Mouse (Mus musculus): ENCODE results near the gene Lrrc55. TPM values are rescaled to one million over a fixed set of nuclear protein-coding genes. Genes with fewer than 3 reads are reported as not detected.

Gene Lrrc55
- polyA plus RNA-seq, 1 experiment, result 5.2 TPM

DNA sequence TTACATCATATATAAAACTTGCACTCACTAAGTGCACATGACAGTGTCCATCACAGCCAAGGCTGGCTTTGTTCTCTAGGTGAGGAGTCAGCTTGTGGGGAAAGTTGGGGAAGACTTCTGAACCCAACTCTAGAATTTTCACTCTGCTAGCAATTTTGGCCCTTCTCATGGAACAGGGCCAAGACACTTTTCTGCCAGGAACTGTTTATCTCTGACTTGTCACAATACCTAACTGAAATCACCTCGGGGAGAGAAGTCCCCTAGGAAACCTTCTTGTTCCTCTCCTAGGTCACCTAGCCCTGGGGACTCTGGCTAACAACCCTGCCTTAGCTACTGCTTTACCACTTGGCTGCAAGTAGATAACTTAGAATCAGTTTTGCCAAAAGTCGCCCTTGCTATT lies 64.8 kb downstream of the Lrrc55 start:
- H3K27me3 ChIP-seq (ENCODE audit: control insufficient read depth, insufficient read depth, low read length), result no peaks in the 10 kb centered on the region
- H3K36me3 ChIP-seq (ENCODE audit: control insufficient read depth, insufficient read depth, low read length), result no peaks in the 10 kb centered on the region
- no peak overlapping the region for H3K27ac ChIP-seq (ENCODE audit: control insufficient read depth, insufficient read depth, low read depth, low read length)
- no peak overlapping the region for H3K4me3 ChIP-seq (ENCODE audit: control insufficient read depth, low read depth, low read length)
- peaks cover 2% of the 10 kb centered on the region; the same call in 1 of the 2 replicates for H3K4me1 ChIP-seq (ENCODE audit: control insufficient read depth, insufficient read depth, low read length)
- TF ChIP-seq CTCF (IDR thresholded peaks at IDR 0.05; ENCODE audit: control insufficient read depth, insufficient read depth, insufficient replicate concordance, low read depth, low read length) (no peak), POLR2A (IDR thresholded peaks at IDR 0.05; ENCODE audit: control insufficient read depth, low read depth, low read length) (no peak)

DNA sequence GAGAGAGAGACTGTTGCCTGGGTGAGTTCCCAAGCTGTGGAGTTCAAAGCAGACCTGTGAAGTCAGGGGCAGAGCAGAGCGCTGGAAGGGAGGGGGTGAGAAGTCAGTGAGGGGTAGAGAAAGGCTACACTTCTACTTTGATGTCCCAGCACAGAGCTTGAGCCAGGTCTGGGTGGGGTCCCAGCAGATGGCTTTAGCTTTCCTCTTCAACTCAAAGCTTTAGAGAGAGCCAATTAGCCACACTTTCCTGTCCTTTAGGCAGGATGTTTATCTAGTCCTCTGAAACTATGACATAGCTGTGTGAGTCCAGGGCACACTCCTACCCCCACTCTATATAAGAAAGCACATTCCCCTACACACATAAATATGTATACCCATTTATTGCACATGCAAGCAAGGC lies 65.3 kb downstream of the Lrrc55 start:
- H3K27ac ChIP-seq (ENCODE audit: control insufficient read depth, insufficient read depth, low read depth, low read length), result no peak overlapping the region
- no peak for TF ChIP-seq CTCF (IDR thresholded peaks at IDR 0.05; ENCODE audit: control insufficient read depth, insufficient read depth, insufficient replicate concordance, low read depth, low read length)
- TF ChIP-seq POLR2A (IDR thresholded peaks at IDR 0.05; ENCODE audit: control insufficient read depth, low read depth, low read length), result no peak

DNA sequence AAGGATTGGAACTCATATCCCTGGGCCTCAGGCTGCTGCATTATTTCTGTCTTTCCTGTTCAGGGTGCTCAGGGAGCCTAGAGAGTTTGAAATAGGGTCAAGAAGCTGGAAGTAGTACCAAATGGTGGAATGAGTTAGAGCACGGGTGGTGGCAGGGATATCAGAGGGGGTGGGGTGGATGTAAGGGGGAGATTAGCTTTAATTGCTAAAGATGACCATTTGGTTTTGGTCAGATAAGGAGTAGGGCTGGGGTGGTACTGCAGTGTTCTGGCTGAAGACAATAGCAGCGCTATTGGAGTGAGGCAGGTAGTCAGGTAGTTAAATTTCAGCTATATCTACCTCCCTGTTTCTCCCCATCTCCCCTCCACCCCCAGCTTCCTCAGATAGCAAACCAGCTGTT lies 65.8 kb downstream of the Lrrc55 start:
- Histone ChIP-seq H3K36me3 (ENCODE audit: control insufficient read depth, insufficient read depth, low read length) (no peaks in the 10 kb centered on the region), H3K4me1 (ENCODE audit: control insufficient read depth, insufficient read depth, low read length) (peaks cover under 1% of the 10 kb centered on the region; the same call in 1 of the 2 replicates), H3K27ac (ENCODE audit: control insufficient read depth, insufficient read depth, low read depth, low read length) (no peak overlapping the region), H3K4me3 (ENCODE audit: control insufficient read depth, low read depth, low read length) (no peak overlapping the region), H3K27me3 (ENCODE audit: control insufficient read depth, insufficient read depth, low read length) (no peaks in the 10 kb centered on the region)
- TF ChIP-seq CTCF (IDR thresholded peaks at IDR 0.05; ENCODE audit: control insufficient read depth, insufficient read depth, insufficient replicate concordance, low read depth, low read length), result no peak
- no peak for TF ChIP-seq POLR2A (IDR thresholded peaks at IDR 0.05; ENCODE audit: control insufficient read depth, low read depth, low read length)

More for the DNA sequence above, 65.3 kb downstream of the Lrrc55 start:
- peaks cover 2% of the 10 kb centered on the region; the same call in 1 of the 2 replicates for H3K4me1 ChIP-seq (ENCODE audit: control insufficient read depth, insufficient read depth, low read length)
- no peaks in the 10 kb centered on the region for H3K36me3 ChIP-seq (ENCODE audit: control insufficient read depth, insufficient read depth, low read length)
- H3K4me3 ChIP-seq (ENCODE audit: control insufficient read depth, low read depth, low read length), result no peak overlapping the region
- H3K27me3 ChIP-seq (ENCODE audit: control insufficient read depth, insufficient read depth, low read length), result no peaks in the 10 kb centered on the region

DNA sequence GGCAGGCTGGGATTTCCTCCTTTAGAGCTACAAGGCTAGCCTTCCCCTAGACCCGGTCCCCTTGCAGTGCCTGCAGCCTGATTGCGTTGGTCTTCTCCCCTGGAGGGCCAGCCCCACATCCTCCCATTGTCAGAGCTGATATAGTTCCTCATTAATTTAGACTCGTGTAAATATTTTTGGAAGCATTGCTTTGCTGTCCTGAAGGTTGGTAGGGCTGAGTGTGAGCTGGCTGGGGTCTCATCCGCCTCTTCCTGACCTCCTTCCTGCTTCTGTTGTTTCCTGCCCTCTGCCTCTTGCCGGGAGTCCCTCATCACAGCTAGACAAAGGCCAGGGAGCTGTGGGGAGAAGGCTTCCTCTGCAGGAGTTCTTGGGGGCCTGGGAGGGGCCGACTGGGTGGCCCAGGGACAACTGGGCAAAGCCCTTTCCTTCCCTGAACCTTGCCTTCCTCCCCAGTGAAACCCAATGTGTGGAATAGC lies 67.5 kb downstream of the Lrrc55 start:
- H3K27ac ChIP-seq (ENCODE audit: control insufficient read depth, insufficient read depth, low read depth, low read length), result no peak overlapping the region
- no peaks in the 10 kb centered on the region for H3K27me3 ChIP-seq (ENCODE audit: control insufficient read depth, insufficient read depth, low read length)
- H3K4me3 ChIP-seq (ENCODE audit: control insufficient read depth, low read depth, low read length), result no peak overlapping the region
- no peaks in the 10 kb centered on the region for H3K4me1 ChIP-seq (ENCODE audit: control insufficient read depth, insufficient read depth, low read length)
- TF ChIP-seq POLR2A (IDR thresholded peaks at IDR 0.05; ENCODE audit: control insufficient read depth, low read depth, low read length) (no peak), CTCF (IDR thresholded peaks at IDR 0.05; ENCODE audit: control insufficient read depth, insufficient read depth, insufficient replicate concordance, low read depth, low read length) (no peak)
- no peaks in the 10 kb centered on the region for H3K36me3 ChIP-seq (ENCODE audit: control insufficient read depth, insufficient read depth, low read length)

DNA sequence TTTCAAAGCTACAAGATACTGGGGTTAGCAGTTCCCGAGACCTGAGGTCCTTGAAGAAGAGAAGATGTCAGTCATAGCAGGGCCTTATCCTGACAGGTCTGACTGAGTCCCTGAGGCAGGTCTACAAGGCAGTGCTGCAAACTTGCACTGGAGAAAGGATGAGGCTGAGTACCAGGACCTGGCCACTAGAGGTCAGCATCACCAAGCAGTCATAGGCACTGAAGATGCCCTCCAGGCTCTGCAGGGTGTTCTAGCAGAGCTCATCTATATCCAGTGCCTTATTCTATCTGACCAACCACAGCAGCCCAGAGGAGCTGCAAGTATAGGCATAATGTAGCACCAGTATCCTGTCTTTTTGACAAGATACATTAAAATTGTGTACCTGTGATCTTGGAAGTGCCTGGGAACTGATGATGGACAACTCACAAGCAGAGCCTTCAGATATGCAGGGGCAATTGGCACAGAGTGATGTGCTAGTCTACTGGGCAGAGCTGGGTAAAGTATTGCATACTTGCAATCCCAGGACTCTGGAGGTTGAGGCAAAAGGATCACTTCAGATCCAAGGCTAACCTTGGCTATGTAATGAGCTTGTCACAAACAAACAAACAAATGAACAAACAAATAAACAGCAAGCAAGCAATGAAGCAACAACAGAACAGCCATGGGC lies 73.0 kb downstream of the Lrrc55 start:
- peak; percentile 73; the same call in 1 of the 2 replicates for TF ChIP-seq CTCF (IDR thresholded peaks at IDR 0.05; ENCODE audit: control insufficient read depth, insufficient read depth, insufficient replicate concordance, low read depth, low read length)
- no peak for TF ChIP-seq POLR2A (IDR thresholded peaks at IDR 0.05; ENCODE audit: control insufficient read depth, low read depth, low read length)
- no peaks in the 10 kb centered on the region for H3K27me3 ChIP-seq (ENCODE audit: control insufficient read depth, insufficient read depth, low read length)
- no peaks in the 10 kb centered on the region for H3K4me1 ChIP-seq (ENCODE audit: control insufficient read depth, insufficient read depth, low read length)
- no peaks in the 10 kb centered on the region for H3K36me3 ChIP-seq (ENCODE audit: control insufficient read depth, insufficient read depth, low read length)
- no peak overlapping the region for H3K4me3 ChIP-seq (ENCODE audit: control insufficient read depth, low read depth, low read length)
- H3K27ac ChIP-seq (ENCODE audit: control insufficient read depth, insufficient read depth, low read depth, low read length), result no peak overlapping the region

DNA sequence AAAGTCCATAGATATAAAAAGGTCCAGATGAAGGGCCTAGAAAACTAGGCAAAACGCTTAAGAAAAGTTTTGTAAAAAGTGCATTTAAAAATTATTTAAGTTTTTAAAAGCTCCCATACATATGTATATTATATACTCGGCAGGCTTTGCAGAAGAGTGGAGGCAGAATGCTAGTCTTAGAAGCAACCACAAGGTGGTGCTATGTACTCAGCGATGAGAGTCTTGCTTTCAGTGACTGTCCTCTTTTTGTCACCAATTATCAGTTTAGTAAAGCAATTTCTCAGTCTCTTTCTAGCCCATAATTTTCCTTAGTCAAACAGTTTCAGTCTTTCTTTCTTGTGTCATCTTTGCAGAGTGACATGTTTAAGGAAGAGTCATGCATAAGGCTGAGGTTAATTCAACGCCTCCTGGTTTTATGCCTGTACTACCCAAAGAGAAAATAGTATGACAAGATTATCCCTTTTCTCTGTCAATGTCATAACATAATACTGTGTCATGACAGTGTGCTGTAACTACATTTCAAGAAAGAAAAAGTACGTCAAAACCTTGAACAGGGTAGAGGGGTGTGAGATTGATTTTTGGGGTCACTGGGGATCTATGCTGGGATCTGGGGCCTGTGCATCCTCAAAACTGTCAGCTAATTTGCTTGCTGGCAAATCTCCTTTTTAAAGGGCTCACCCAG lies 73.7 kb downstream of the Lrrc55 start:
- no peaks in the 10 kb centered on the region for H3K27me3 ChIP-seq (ENCODE audit: control insufficient read depth, insufficient read depth, low read length)
- no peaks in the 10 kb centered on the region for H3K4me1 ChIP-seq (ENCODE audit: control insufficient read depth, insufficient read depth, low read length)
- no peak overlapping the region for H3K4me3 ChIP-seq (ENCODE audit: control insufficient read depth, low read depth, low read length)
- H3K36me3 ChIP-seq (ENCODE audit: control insufficient read depth, insufficient read depth, low read length), result no peaks in the 10 kb centered on the region
- TF ChIP-seq POLR2A (IDR thresholded peaks at IDR 0.05; ENCODE audit: control insufficient read depth, low read depth, low read length) (no peak), CTCF (IDR thresholded peaks at IDR 0.05; ENCODE audit: control insufficient read depth, insufficient read depth, insufficient replicate concordance, low read depth, low read length) (no peak)
- H3K27ac ChIP-seq (ENCODE audit: control insufficient read depth, insufficient read depth, low read depth, low read length), result no peak overlapping the region

Other genes starting within 250 kb of the Lrrc55 start
- not detected in 2 replicates for gene Prg2, start 216.7 kb downstream of the Lrrc55 start, polyA plus RNA-seq (2012; rRNA removed)
- gene Prg3, start 209.0 kb downstream of the Lrrc55 start, polyA plus RNA-seq (2012; rRNA removed), result not detected in 2 replicates
- gene Ssrp1, start 160.0 kb downstream of the Lrrc55 start, polyA plus RNA-seq (2012; rRNA removed), result 109 and 120 TPM in 2 replicates
- 86.4 and 103 TPM in 2 replicates for gene P2rx3, start 159.7 kb downstream of the Lrrc55 start, polyA plus RNA-seq (2012; rRNA removed)
- gene Tnks1bp1, start 149.2 kb downstream of the Lrrc55 start, polyA plus RNA-seq (2012; rRNA removed), result 7.4 and 8.4 TPM in 2 replicates
- 0.27 and 0.52 TPM in 2 replicates for gene Aplnr, start 61.0 kb downstream of the Lrrc55 start, polyA plus RNA-seq (2012; rRNA removed)
- gene Olfr987, start 142.1 kb upstream of the Lrrc55 start, polyA plus RNA-seq (2012; rRNA removed), result not detected in 2 replicates
- not detected in 2 replicates for gene Olfr988, start 166.0 kb upstream of the Lrrc55 start, polyA plus RNA-seq (2012; rRNA removed)
- not detected in 2 replicates for gene Olfr992, start 212.3 kb upstream of the Lrrc55 start, polyA plus RNA-seq (2012; rRNA removed)
- gene Olfr993, start 217.7 kb upstream of the Lrrc55 start, polyA plus RNA-seq (2012; rRNA removed), result 0.11 TPM in 1 of 2 replicates, not detected in the other
- not detected in 2 replicates for gene Olfr994, start 239.3 kb upstream of the Lrrc55 start, polyA plus RNA-seq (2012; rRNA removed)
- gene Olfr995, start 246.4 kb upstream of the Lrrc55 start, polyA plus RNA-seq (2012; rRNA removed), result not detected in 2 replicates